Mouse (Mus musculus) CH12.LX (cell line): ENCODE data around the gene Pcbp2. TPM values are rescaled to one million over a fixed set of nuclear protein-coding genes. Genes with fewer than 3 reads are reported as not detected.

ENCODE experiments used
- DNase-seq: peaks from one replicate; pipeline ENCODE4 v3.0.0-alpha.2; 2013; ENCODE audit errors: extremely low read depth
- H3K27ac ChIP-seq: 2 replicates; pipeline ENCODE4 v1.5.1; 2012; ENCODE audit warnings: low read depth, mild to moderate bottlenecking, control low read depth, moderate library complexity; ENCODE audit not compliant: insufficient read depth
- H3K27me3 ChIP-seq: replicated peaks from 2 replicates; pipeline ENCODE3; 2012; ENCODE audit warnings: inconsistent platforms
- H3K36me3 ChIP-seq, 2 experiments: replicated peaks in 1 of 2; 2 replicates each; pipeline versions ENCODE3 to v1.6.1; 2012; ENCODE audit warnings: inconsistent platforms in 1 of 2, low read length in 1 of 2, mild to moderate bottlenecking in 1 of 2, mixed read lengths in 1 of 2, moderate library complexity in 1 of 2; ENCODE audit not compliant: control insufficient read depth in 1 of 2, insufficient read depth in 1 of 2
- H3K4me1 ChIP-seq, 2 experiments: 2 replicates each; pipeline ENCODE4 v1.6.1; 2012; ENCODE audit warnings: inconsistent platforms in 1 of 2, moderate library complexity in 1 of 2; ENCODE audit not compliant: insufficient read depth in 2 of 2, control insufficient read depth in 1 of 2
- H3K4me2 ChIP-seq: 2 replicates; pipeline ENCODE4 v1.6.1; 2012; ENCODE audit warnings: low read depth, mild to moderate bottlenecking, control low read depth; ENCODE audit not compliant: poor library complexity, insufficient read depth, severe bottlenecking
- H3K4me3 ChIP-seq, 3 experiments: fragments of 150-350 bp in 1 of 3; sonication (generic) in 1 of 3; replicated peaks in 1 of 3; 2 replicates each; pipeline versions ENCODE3 to v1.5.1; 2011 to 2012; ENCODE audit warnings: low read depth in 2 of 3, low read length in 2 of 3, mild to moderate bottlenecking in 2 of 3, moderate library complexity in 2 of 3, control low read depth in 1 of 3, improper control_type of control experiment in 1 of 3, inconsistent platforms in 1 of 3, mixed read lengths in 1 of 3; ENCODE audit not compliant: poor library complexity in 1 of 3
- H3K79me2 ChIP-seq: replicated peaks from 2 replicates; pipeline ENCODE4 v1.6.1; 2012; ENCODE audit warnings: mild to moderate bottlenecking, moderate library complexity; ENCODE audit not compliant: control insufficient read depth, poor library complexity, insufficient read depth, severe bottlenecking; ENCODE audit errors: extremely low read depth
- H3K9ac ChIP-seq: 2 replicates; pipeline ENCODE4 v1.6.1; 2012; ENCODE audit warnings: low read depth, mild to moderate bottlenecking, control low read depth, moderate library complexity; ENCODE audit not compliant: insufficient read depth
- H3K9me3 ChIP-seq: replicated peaks from 2 replicates; pipeline ENCODE3; 2012; ENCODE audit warnings: low read length, inconsistent platforms, mixed read lengths
- BHLHE40 ChIP-seq: IDR thresholded peaks from 2 replicates; pipeline ENCODE4 v1.6.1; 2011; ENCODE audit warnings: mild to moderate bottlenecking, low read depth, low read length, improper control_type of control experiment
- CHD1 ChIP-seq: IDR thresholded peaks from 2 replicates; pipeline ENCODE4 v1.6.1; 2012; ENCODE audit warnings: low read depth, low read length, improper control_type of control experiment, inconsistent platforms
- CHD2 ChIP-seq: IDR thresholded peaks from 2 replicates; pipeline ENCODE4 v1.6.1; 2011; ENCODE audit warnings: low read length, improper control_type of control experiment
- CTCF ChIP-seq, 2 experiments: IDR thresholded peaks in 1 of 2; conservative IDR thresholded peaks in 1 of 2; 2 replicates each; pipeline ENCODE4 v1.5.1; 2011 to 2012; ENCODE audit warnings: low read depth in 2 of 2, low read length in 2 of 2, improper control_type of control experiment in 1 of 2, inconsistent platforms in 1 of 2, mild to moderate bottlenecking in 1 of 2, moderate library complexity in 1 of 2
- E2F4 ChIP-seq: IDR thresholded peaks from 2 replicates; pipeline ENCODE4 v1.6.1; 2011; ENCODE audit warnings: low read depth, low read length, improper control_type of control experiment; ENCODE audit not compliant: insufficient replicate concordance
- ELF1 ChIP-seq: IDR thresholded peaks from 2 replicates; pipeline ENCODE4 v1.6.1; 2014; ENCODE audit warnings: low read depth, mild to moderate bottlenecking, inconsistent platforms, low read length, improper control_type of control experiment
- EP300 ChIP-seq: IDR thresholded peaks from 2 replicates; pipeline ENCODE4 v1.6.1; 2011; ENCODE audit warnings: low read length, improper control_type of control experiment
- ETS1 ChIP-seq: conservative IDR thresholded peaks from 2 replicates; pipeline ENCODE4 v1.6.1; 2012; ENCODE audit warnings: low read depth, mild to moderate bottlenecking, inconsistent platforms, low read length, improper control_type of control experiment, moderate library complexity
- GABPA ChIP-seq: IDR thresholded peaks from 2 replicates; pipeline ENCODE4 v1.6.1; 2012; ENCODE audit warnings: low read depth, low read length, improper control_type of control experiment, inconsistent platforms; ENCODE audit not compliant: insufficient replicate concordance
- HCFC1 ChIP-seq: IDR thresholded peaks from 2 replicates; pipeline ENCODE4 v1.6.1; 2012; ENCODE audit warnings: low read depth, mild to moderate bottlenecking, inconsistent platforms, low read length, improper control_type of control experiment
- IRF4 ChIP-seq: IDR thresholded peaks from 2 replicates; pipeline ENCODE4 v1.6.1; 2014; ENCODE audit warnings: low read depth, mild to moderate bottlenecking, inconsistent platforms, low read length, improper control_type of control experiment
- JUN ChIP-seq: IDR thresholded peaks from 2 replicates; pipeline ENCODE4 v1.6.1; 2011; ENCODE audit warnings: low read depth, mild to moderate bottlenecking, low read length, improper control_type of control experiment, moderate library complexity; ENCODE audit not compliant: insufficient read depth
- JUND ChIP-seq: conservative IDR thresholded peaks from 2 replicates; pipeline ENCODE4 v1.6.1; 2011; ENCODE audit warnings: low read depth, low read length, improper control_type of control experiment
- KAT2A ChIP-seq: IDR thresholded peaks from 2 replicates; pipeline ENCODE4 v1.6.1; 2012; ENCODE audit warnings: low read length, improper control_type of control experiment, inconsistent platforms; ENCODE audit not compliant: insufficient replicate concordance
- MAFK ChIP-seq: IDR thresholded peaks from 2 replicates; pipeline ENCODE4 v1.6.1; 2011; ENCODE audit warnings: low read length, improper control_type of control experiment; ENCODE audit not compliant: insufficient replicate concordance
- MAX ChIP-seq: IDR thresholded peaks from 2 replicates; pipeline ENCODE4 v1.6.1; 2011; ENCODE audit warnings: low read length, improper control_type of control experiment
- MAZ ChIP-seq: IDR thresholded peaks from 2 replicates; pipeline ENCODE4 v1.6.1; 2012; ENCODE audit warnings: low read depth, mild to moderate bottlenecking, inconsistent platforms, low read length, improper control_type of control experiment, moderate library complexity
- MEF2A ChIP-seq: IDR thresholded peaks from 2 replicates; pipeline ENCODE4 v1.6.1; 2014; ENCODE audit warnings: low read depth, mild to moderate bottlenecking, inconsistent platforms, low read length, improper control_type of control experiment, borderline replicate concordance
- MXI1 ChIP-seq: IDR thresholded peaks from 2 replicates; pipeline ENCODE4 v1.6.1; 2011; ENCODE audit warnings: mild to moderate bottlenecking, low read depth, low read length, improper control_type of control experiment
- MYC ChIP-seq: IDR thresholded peaks from 2 replicates; pipeline ENCODE4 v1.6.1; 2011; ENCODE audit warnings: low read depth, mild to moderate bottlenecking, improper control_type of control experiment, low read length
- NELFE ChIP-seq: IDR thresholded peaks from 2 replicates; pipeline ENCODE4 v1.6.1; 2011; ENCODE audit warnings: low read depth, low read length, improper control_type of control experiment
- NRF1 ChIP-seq: IDR thresholded peaks from 2 replicates; pipeline ENCODE4 v1.6.1; 2014; ENCODE audit warnings: low read depth, mild to moderate bottlenecking, inconsistent platforms, low read length, improper control_type of control experiment, moderate library complexity
- PAX5 ChIP-seq: IDR thresholded peaks from 2 replicates; pipeline ENCODE4 v1.6.1; 2012; ENCODE audit warnings: low read length, inconsistent platforms, mixed read lengths
- POLR2A ChIP-seq: IDR thresholded peaks from 2 replicates; pipeline ENCODE4 v1.6.1; 2011; ENCODE audit warnings: low read depth, mild to moderate bottlenecking, improper control_type of control experiment, low read length
- POLR2AphosphoS2 ChIP-seq: IDR thresholded peaks from 2 replicates; pipeline ENCODE4 v1.6.1; 2011; ENCODE audit warnings: low read depth, low read length, improper control_type of control experiment
- RAD21 ChIP-seq: IDR thresholded peaks from 2 replicates; pipeline ENCODE4 v1.6.1; 2011; ENCODE audit warnings: low read depth, mild to moderate bottlenecking, low read length, improper control_type of control experiment, moderate library complexity
- RCOR1 ChIP-seq: conservative IDR thresholded peaks from 2 replicates; pipeline ENCODE4 v1.6.1; 2012; ENCODE audit warnings: low read depth, mild to moderate bottlenecking, inconsistent platforms, low read length, improper control_type of control experiment
- SIN3A ChIP-seq: IDR thresholded peaks from 2 replicates; pipeline ENCODE4 v1.6.1; 2012; ENCODE audit warnings: low read length, improper control_type of control experiment, inconsistent platforms
- SMC3 ChIP-seq: IDR thresholded peaks from 2 replicates; pipeline ENCODE4 v1.6.1; 2011; ENCODE audit warnings: low read depth, low read length, improper control_type of control experiment
- TBP ChIP-seq: conservative IDR thresholded peaks from 2 replicates; pipeline ENCODE4 v1.6.1; 2011; ENCODE audit warnings: low read depth, low read length, improper control_type of control experiment
- TCF12 ChIP-seq: IDR thresholded peaks from 2 replicates; pipeline ENCODE4 v1.6.1; 2014; ENCODE audit warnings: low read depth, mild to moderate bottlenecking, inconsistent platforms, low read length, improper control_type of control experiment
- UBTF ChIP-seq: IDR thresholded peaks from 2 replicates; pipeline ENCODE4 v1.6.1; 2012; ENCODE audit warnings: low read depth, mild to moderate bottlenecking, inconsistent platforms, low read length, improper control_type of control experiment, moderate library complexity
- USF1 ChIP-seq: IDR thresholded peaks from 2 replicates; pipeline ENCODE4 v1.6.1; 2014; ENCODE audit warnings: low read depth, mild to moderate bottlenecking, inconsistent platforms, low read length, improper control_type of control experiment
- USF2 ChIP-seq: conservative IDR thresholded peaks from 2 replicates; pipeline ENCODE4 v1.6.1; 2011; ENCODE audit warnings: low read depth, low read length, improper control_type of control experiment
- ZC3H11A ChIP-seq: IDR thresholded peaks from 2 replicates; pipeline ENCODE4 v1.6.1; 2012; ENCODE audit warnings: low read depth, mild to moderate bottlenecking, inconsistent platforms, low read length, improper control_type of control experiment
- ZKSCAN1 ChIP-seq: IDR thresholded peaks from 2 replicates; pipeline ENCODE4 v1.6.1; 2012; ENCODE audit warnings: low read depth, inconsistent platforms, low read length, improper control_type of control experiment, borderline replicate concordance
- ZMIZ1 ChIP-seq: IDR thresholded peaks from 2 replicates; pipeline ENCODE4 v1.6.1; 2012; ENCODE audit warnings: low read depth, mild to moderate bottlenecking, inconsistent platforms, low read length, improper control_type of control experiment
- ZNF384 ChIP-seq: IDR thresholded peaks from 2 replicates; pipeline ENCODE4 v1.6.1; 2012; ENCODE audit warnings: low read depth, low read length, improper control_type of control experiment, inconsistent platforms
- dilution Hi-C: fragments of 300-500 bp; cut with MboI; formaldehyde crosslinking; loops from 2 replicates; pipeline ENCODE4 v1.14.3; 2020; ENCODE audit warnings: low sequenced_read_pairs; ENCODE audit not compliant: extremely low pct_unique_long_range_greater_than_20kb, extremely low pct_ligation_motif_present
- in situ Hi-C: fragments of 300-500 bp; cut with MboI; formaldehyde crosslinking; loops from 3 replicates; pipeline ENCODE4 v1.14.3; 2019; ENCODE audit warnings: low sequenced_read_pairs, low pct_ligation_motif_present, low pct_unique_long_range_greater_than_20kb, mixed read lengths
- polyA plus RNA-seq: library from polyadenylated mRNA; unstranded; fragments of >175 nt; gene quantifications from 2 replicates; pipeline ENCODE4 v1.2.1, GENCODE M21; 2012; ENCODE audit warnings: low read depth; ENCODE audit not compliant: insufficient read length
- total RNA-seq, 2 experiments: library from RNA; depleted of rRNA; stranded (reverse); fragments of 300-350 nt in 1 of 2; fragments of >200 nt in 1 of 2; gene quantifications; 2 replicates each; pipeline ENCODE4 v1.2.3; 2012 to 2014

The Pcbp2 gene
- total and polyA plus RNA-seq, 3 experiments = 281 to 1,545 (median 379) TPM

DNA sequence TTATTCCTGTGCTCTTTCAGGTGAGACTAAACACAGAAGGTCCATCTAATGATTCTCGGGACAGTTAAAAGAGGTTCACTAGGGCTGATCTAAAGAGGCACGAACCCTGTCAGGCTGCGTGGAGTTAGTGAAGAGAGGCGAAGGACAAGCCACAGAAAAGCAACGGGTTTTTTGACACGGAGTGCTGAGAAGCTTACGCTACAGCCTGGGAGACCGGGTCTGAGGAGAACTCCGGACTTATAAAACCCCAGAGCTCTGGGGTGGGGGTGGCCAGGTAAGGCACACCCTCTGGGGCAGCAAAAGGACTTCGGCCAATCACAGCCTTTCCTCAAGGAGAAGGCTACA, 47.3 kb downstream of the Pcbp2 start:
- peaks cover 17 to 25% of the 10 kb centered on the region in 2 experiments for H3K36me3 ChIP-seq
- peaks cover 3% of the 10 kb centered on the region for H3K27me3 ChIP-seq
- in situ Hi-C loops (loop anchor here (5.0 kb wide), 1 partner anchor 50 kb away; no protein-coding TSS in a partner anchor), dilution Hi-C loops (no loop called here)
- H3K9ac ChIP-seq = peak overlapping the region; percentile 58
- H3K4me2 ChIP-seq = peak overlapping the region; percentile 71
- no peak for DNase-seq
- H3K4me1 ChIP-seq = peaks cover 7 to 41% of the 10 kb centered on the region in 2 experiments
- 0 out of 2 replicates have a peak overlapping the region, but pooled peaks have one; percentile 11 for H3K27ac ChIP-seq
- H3K79me2 ChIP-seq = peaks cover 6% of the 10 kb centered on the region
- peak overlapping the region; percentile 61 to 75 (median 64) for H3K4me3 ChIP-seq
- TF ChIP-seq TCF12 = peak; percentile 71
- TF ChIP-seq MEF2A = no peak
- no peak for TF ChIP-seq CHD2
- no peak for TF ChIP-seq SMC3
- no peak for TF ChIP-seq BHLHE40
- no peak for TF ChIP-seq RCOR1
- no peak for TF ChIP-seq HCFC1
- TF ChIP-seq ETS1 = no peak
- no peak for TF ChIP-seq ELF1
- TF ChIP-seq POLR2AphosphoS2 = peak; percentile 94; the same call in 1 of the 2 replicates
- TF ChIP-seq ZMIZ1 = peak; percentile 96
- TF ChIP-seq NELFE = peak; percentile 94
- no peak for TF ChIP-seq IRF4
- TF ChIP-seq E2F4 = no peak
- TF ChIP-seq ZC3H11A = no peak
- no peak for TF ChIP-seq MXI1
- peak; percentile 61; the same call in 1 of the 2 replicates for TF ChIP-seq MAZ
- 0 out of 2 replicates have a peak, but pooled peaks have one; percentile 1 for TF ChIP-seq MAX
- TF ChIP-seq TBP = peak; percentile 97
- TF ChIP-seq ZKSCAN1 = no peak
- no peak for TF ChIP-seq GABPA
- no peak for TF ChIP-seq CTCF (conservative IDR thresholded peaks at IDR 0.05 in 1 of 2, IDR thresholded peaks at IDR 0.05 in 1 of 2; ENCODE audit: low read depth in 2 of 2, low read length in 2 of 2)
- TF ChIP-seq MAFK = no peak
- TF ChIP-seq EP300 = no peak
- no peak for TF ChIP-seq NRF1
- TF ChIP-seq JUND = no peak
- TF ChIP-seq USF1 = no peak
- TF ChIP-seq ZNF384 = no peak
- TF ChIP-seq PAX5 = no peak
- no peak; the same call in 1 of the 2 replicates for TF ChIP-seq MYC
- peak; percentile 86; the same call in 1 of the 2 replicates for TF ChIP-seq CHD1
- no peak for TF ChIP-seq RAD21
- peak; percentile 70; the same call in 1 of the 2 replicates for TF ChIP-seq SIN3A
- TF ChIP-seq JUN = no peak
- no peak for TF ChIP-seq UBTF
- no peak for TF ChIP-seq KAT2A
- TF ChIP-seq USF2 = no peak
- TF ChIP-seq POLR2A = peak; percentile 96
- no peaks in the 10 kb centered on the region for H3K9me3 ChIP-seq
